Comparison of ENCODE assay signal across 8 mouse cellular contexts in the genomic region with DNA sequence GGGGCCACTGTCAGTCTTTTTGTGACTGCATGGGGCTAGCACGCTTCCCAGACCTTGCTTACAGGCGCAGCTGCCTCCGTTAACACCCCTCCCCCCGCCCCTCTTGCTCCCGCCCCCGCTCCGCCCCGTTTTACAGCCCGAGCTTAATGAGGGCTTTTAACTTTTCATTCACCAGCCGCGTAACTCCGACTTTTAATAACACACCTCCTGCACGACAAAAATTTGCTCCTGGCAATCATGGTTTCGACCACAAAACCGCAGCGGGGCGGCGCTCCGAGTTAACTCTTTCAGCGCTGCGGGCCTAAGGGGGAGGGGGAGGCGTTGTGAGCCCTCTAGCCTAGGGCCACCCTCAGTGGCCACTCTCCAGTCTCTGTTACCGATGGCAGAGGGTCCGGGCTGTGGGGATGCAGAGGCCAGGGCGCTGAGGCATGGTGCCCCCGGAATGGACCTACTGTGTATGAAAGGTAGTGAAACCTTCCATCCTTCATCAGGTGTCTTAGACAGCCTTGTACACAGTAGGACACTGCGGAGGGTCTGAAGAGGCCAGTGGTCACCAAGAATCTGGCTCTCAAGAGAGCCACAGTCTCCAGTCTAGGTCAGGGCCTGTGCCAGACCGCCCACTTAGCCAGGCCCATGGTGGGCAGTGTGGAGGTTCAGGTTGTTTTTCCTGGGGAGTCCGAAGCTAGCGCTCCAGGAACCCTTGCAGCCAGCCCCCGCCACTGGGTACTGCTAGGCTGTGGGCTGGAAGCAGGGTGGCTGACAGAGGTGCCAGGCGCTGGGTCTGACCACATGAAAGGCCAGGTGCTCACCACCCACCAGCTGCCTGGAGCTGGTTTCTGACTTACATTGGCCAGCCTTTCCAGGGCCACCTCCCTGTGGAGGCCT. TPM values are rescaled to one million over a fixed set of nuclear protein-coding genes. Genes with fewer than 3 reads are reported as not detected.
DNase-seq lines count a peak whose midpoint lies in the region; ATAC-seq lines count a peak whose summit lies in the region.

No protein-coding gene starts in this region.

- H3K4me2 ChIP-seq in hindbrain, embryonic 12.5 days (replicated peaks) = peak overlapping the region; percentile 46

- H3K9me3 ChIP-seq in hindbrain, embryonic 12.5 days (replicated peaks) = no peaks in the 10 kb centered on the region

- DNase-seq in ovary, adult 18-20 months (ENCODE audit: low spot score) = peak; percentile 23
- DNase-seq in ovary, postnatal 10 days (ENCODE audit: low spot score) = no peak
- peak; percentile 77 for DNase-seq in embryo, embryonic 10.5 days (ENCODE audit: low spot score)
- DNase-seq in liver = peak; percentile 52
- DNase-seq in natural killer cell, adult 2 months (ENCODE audit: low spot score in 2 of 2) = peak; percentile 32 to 47
- peak; percentile 44 for DNase-seq in urinary bladder, postnatal 25 days (ENCODE audit: low spot score)
- DNase-seq in cerebellum, adult 18-20 months = no peak

- WGBS in hindbrain, embryonic 12.5 days = 11% methylated on average over 32 of the region's 32 CpGs

- peak; percentile 18; the same call in 1 of the 2 replicates for ATAC-seq in hindbrain, embryonic 12.5 days (ENCODE audit: low FRiP score)

- no peak overlapping the region for H3K27ac ChIP-seq in hindbrain, embryonic 12.5 days

- H3K27me3 ChIP-seq in hindbrain, embryonic 12.5 days = peaks cover 76% of the 10 kb centered on the region

- H3K4me3 ChIP-seq in hindbrain, embryonic 12.5 days = peak overlapping the region; percentile 26

- H3K4me1 ChIP-seq in hindbrain, embryonic 12.5 days = peaks cover 53% of the 10 kb centered on the region

- no peaks in the 10 kb centered on the region for H3K36me3 ChIP-seq in hindbrain, embryonic 12.5 days

- peak overlapping the region; percentile 44; the same call in 1 of the 2 replicates for H3K9ac ChIP-seq in hindbrain, embryonic 12.5 days

RNA-seq across cellular contexts. Expression of gene Grhl3, which starts 3.0 kb away (rescaled TPM):
- polyA plus RNA-seq in hindbrain, embryonic 12.5 days (2016; fragmentation: Nextera tagmentation; extraction: Ambion mirVana) = 3.7 TPM in 2 replicates

Comparison
In these comparisons a context has a peak if more than half of its experiments do, and no peak if none do; other contexts are left out.
1. DNase-seq: peak in ovary, adult 18-20 months (single experiment), embryo, embryonic 10.5 days (single experiment), liver (single experiment), natural killer cell, adult 2 months (2 of 2) and urinary bladder, postnatal 25 days (single experiment); none in ovary, postnatal 10 days (single experiment) and cerebellum, adult 18-20 months (0 of 2).